Mouse (Mus musculus) hindbrain, embryonic 13.5 days (tissue): ENCODE results near the gene Neto2. TPM values are rescaled to one million over a fixed set of nuclear protein-coding genes. Genes with fewer than 3 reads are reported as not detected.
"Not testable (repeated sequence)": the region's sequence is repeated elsewhere in the genome, so short reads cannot be mapped to it uniquely, and the experiment has no call there.

Experiments used
- ATAC-seq: fragments of 200-750 bp; cut with Nextera tagmentation; 2 replicates; pipeline ENCODE4 v1.8.0; 2017; ENCODE audit warnings: moderate TSS enrichment; ENCODE audit not compliant: low FRiP score
- H3K27ac ChIP-seq: fragments of 300-500 bp; sonication (generic); 2 replicates; pipeline ENCODE4 v1.5.1; 2015; ENCODE audit warnings: inconsistent platforms, mild to moderate bottlenecking, moderate library complexity
- H3K27me3 ChIP-seq: fragments of 300-500 bp; sonication (generic); 2 replicates; pipeline ENCODE4 v1.6.1; 2015; ENCODE audit warnings: mild to moderate bottlenecking, inconsistent platforms
- H3K36me3 ChIP-seq: fragments of 300-500 bp; sonication (generic); 2 replicates; pipeline ENCODE4 v1.6.1; 2015; ENCODE audit warnings: mild to moderate bottlenecking, inconsistent platforms
- H3K4me1 ChIP-seq: fragments of 300-500 bp; sonication (generic); replicated peaks from 2 replicates; pipeline ENCODE4 v1.6.1; 2015; ENCODE audit warnings: inconsistent platforms
- H3K4me2 ChIP-seq: fragments of 300-500 bp; sonication (generic); 2 replicates; pipeline ENCODE4 v1.6.1; 2015; ENCODE audit warnings: inconsistent platforms, mild to moderate bottlenecking, moderate library complexity
- H3K4me3 ChIP-seq: fragments of 300-500 bp; sonication (generic); 2 replicates; pipeline ENCODE4 v1.5.1; 2015; ENCODE audit warnings: mild to moderate bottlenecking, inconsistent platforms
- H3K9ac ChIP-seq: fragments of 300-500 bp; sonication (generic); 2 replicates; pipeline ENCODE4 v1.6.1; 2015; ENCODE audit warnings: mild to moderate bottlenecking, inconsistent platforms
- H3K9me3 ChIP-seq: fragments of 300-500 bp; sonication (generic); 2 replicates; pipeline ENCODE4 v1.6.1; 2016; ENCODE audit warnings: inconsistent platforms
- WGBS: fragments of 180-500 bp; shearing (Covaris S2); methylation state at CpG from one replicate; pipeline ENCODE4 v1.1.7; 2015; 5-methylcytosine and 5-hydroxymethylcytosine counted together
- polyA plus RNA-seq: library from polyadenylated mRNA; unstranded; fragments of >200 nt; fragmentation: Nextera tagmentation; extraction: Ambion mirVana; gene quantifications from 2 replicates; pipeline ENCODE4 v1.2.1, GENCODE M21; 2015

The Neto2 gene
- polyA plus RNA-seq, 1 experiment from 2014 or later, result 49.3 TPM

DNA sequence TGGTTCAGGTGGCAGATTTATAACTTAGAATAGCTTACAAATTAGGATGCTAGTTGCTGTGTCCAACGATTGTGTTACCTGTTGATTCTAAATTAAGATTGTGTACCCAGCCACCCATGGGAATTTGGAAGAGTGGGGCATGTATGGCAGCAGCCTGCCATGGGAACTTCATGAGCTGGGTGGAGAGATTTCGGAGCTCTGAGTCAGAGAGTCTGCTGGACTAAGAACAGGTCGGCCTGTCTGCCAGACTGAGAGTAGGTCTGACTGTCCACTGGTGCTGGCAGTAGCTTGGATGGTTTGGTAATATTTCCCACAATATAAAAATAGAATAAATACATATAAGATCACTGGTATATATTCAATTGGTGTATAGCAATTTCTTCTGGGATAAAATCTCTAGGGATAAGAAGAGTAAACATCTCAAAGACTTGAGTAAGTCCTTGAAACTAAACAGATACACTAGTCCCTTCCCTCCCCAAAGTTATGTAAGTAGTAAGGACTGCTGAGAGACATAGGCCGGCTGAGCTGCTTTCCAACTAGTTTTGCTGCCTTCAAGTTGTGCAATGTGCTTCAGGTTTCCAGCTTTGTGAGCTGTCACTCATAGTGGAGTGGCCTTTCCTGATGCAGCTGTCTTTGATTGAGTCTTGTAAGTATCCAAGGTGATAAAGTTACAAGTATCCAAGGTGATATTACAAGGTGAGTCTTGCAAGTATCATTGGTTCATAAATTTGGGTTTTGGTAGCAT, 55.6 kb downstream of the Neto2 start:
- H3K9me3 ChIP-seq, result no peaks in the 10 kb centered on the region
- WGBS, result 94% methylated on average over 4 of the region's 4 CpGs
- H3K4me1 ChIP-seq, result no peaks in the 10 kb centered on the region
- peaks cover 63% of the 10 kb centered on the region for H3K36me3 ChIP-seq
- no peak for ATAC-seq
- H3K4me2 ChIP-seq, result no peak overlapping the region
- no peaks in the 10 kb centered on the region for H3K27me3 ChIP-seq
- H3K4me3 ChIP-seq, result no peak overlapping the region
- H3K27ac ChIP-seq, result no peak overlapping the region
- no peak overlapping the region for H3K9ac ChIP-seq

GRCm38 (mm10) chr8:85624450-85624849, 76.3 kb downstream of the Neto2 start:
- no peaks in the 10 kb centered on the region for H3K4me1 ChIP-seq
- H3K9me3 ChIP-seq, result no peaks in the 10 kb centered on the region
- H3K27me3 ChIP-seq, result no peaks in the 10 kb centered on the region
- WGBS, result 89% methylated on average over 6 of the region's 6 CpGs
- no peak overlapping the region for H3K4me3 ChIP-seq
- H3K27ac ChIP-seq, result no peak overlapping the region
- no peak overlapping the region for H3K4me2 ChIP-seq
- ATAC-seq, result no peak
- no peak overlapping the region for H3K9ac ChIP-seq
- peaks cover 46% of the 10 kb centered on the region for H3K36me3 ChIP-seq

- Histone ChIP-seq H3K9me3 (no peaks in the 10 kb centered on the region), H3K27ac (no peak overlapping the region), H3K36me3 (peaks cover 40% of the 10 kb centered on the region), H3K4me1 (no peaks in the 10 kb centered on the region), H3K4me3 (no peak overlapping the region), H3K9ac (no peak overlapping the region), H3K27me3 (no peaks in the 10 kb centered on the region), H3K4me2 (no peak overlapping the region)
- no peak for ATAC-seq
- 95% methylated on average over 5 of the region's 5 CpGs for WGBS
Observed at GRCm38 (mm10) chr8:85623246-85623645, 77.5 kb downstream of the Neto2 start.

- H3K36me3 ChIP-seq, result peaks cover 23% of the 10 kb centered on the region
- H3K4me3 ChIP-seq, result no peak overlapping the region
- 82% methylated on average over 3 of the region's 3 CpGs for WGBS
- no peak overlapping the region for H3K4me2 ChIP-seq
- no peak overlapping the region for H3K27ac ChIP-seq
- no peak overlapping the region for H3K9ac ChIP-seq
- no peaks in the 10 kb centered on the region for H3K9me3 ChIP-seq
- H3K4me1 ChIP-seq, result no peaks in the 10 kb centered on the region
- no peaks in the 10 kb centered on the region for H3K27me3 ChIP-seq
- no peak for ATAC-seq
Observed at GRCm38 (mm10) chr8:85618789-85619188, 81.9 kb downstream of the Neto2 start.

GRCm38 (mm10) chr8:85617125-85617524, 83.6 kb downstream of the Neto2 start:
- H3K27me3 ChIP-seq, H3K9ac ChIP-seq, H3K27ac ChIP-seq, H3K4me2 ChIP-seq, H3K4me1 ChIP-seq, H3K4me3 ChIP-seq, H3K9me3 ChIP-seq, ATAC-seq: not testable (repeated sequence)
- H3K36me3 ChIP-seq, result peaks cover 15% of the 10 kb centered on the region
- WGBS, result 97% methylated on average over 3 of the region's 3 CpGs

DNA sequence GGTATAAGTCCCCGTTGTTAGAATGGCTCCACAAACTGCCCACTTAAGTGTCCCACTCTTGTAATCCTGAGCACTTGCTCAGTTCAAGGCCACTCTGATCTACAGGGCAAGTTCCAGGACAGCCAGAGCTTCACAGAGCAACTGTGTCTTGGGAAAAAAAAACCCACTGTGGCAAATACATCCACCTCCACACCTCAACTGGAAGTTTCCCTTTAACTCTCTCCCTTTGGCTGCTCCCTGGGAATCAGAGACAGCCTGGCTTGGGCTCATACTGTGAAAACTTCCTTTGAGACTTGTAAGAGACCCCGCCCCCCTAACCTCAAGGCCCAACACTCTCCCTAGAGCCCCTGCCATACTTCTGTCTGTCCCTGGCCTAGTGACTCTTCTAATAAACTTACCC, 91.9 kb downstream of the Neto2 start:
- ATAC-seq, result no peak
- Histone ChIP-seq H3K4me1 (no peaks in the 10 kb centered on the region), H3K4me2 (no peak overlapping the region), H3K27ac (no peak overlapping the region), H3K9me3 (no peaks in the 10 kb centered on the region), H3K27me3 (no peaks in the 10 kb centered on the region), H3K9ac (no peak overlapping the region), H3K4me3 (no peak overlapping the region), H3K36me3 (no peaks in the 10 kb centered on the region)
- 80% methylated on average over 2 of the region's 2 CpGs for WGBS

DNA sequence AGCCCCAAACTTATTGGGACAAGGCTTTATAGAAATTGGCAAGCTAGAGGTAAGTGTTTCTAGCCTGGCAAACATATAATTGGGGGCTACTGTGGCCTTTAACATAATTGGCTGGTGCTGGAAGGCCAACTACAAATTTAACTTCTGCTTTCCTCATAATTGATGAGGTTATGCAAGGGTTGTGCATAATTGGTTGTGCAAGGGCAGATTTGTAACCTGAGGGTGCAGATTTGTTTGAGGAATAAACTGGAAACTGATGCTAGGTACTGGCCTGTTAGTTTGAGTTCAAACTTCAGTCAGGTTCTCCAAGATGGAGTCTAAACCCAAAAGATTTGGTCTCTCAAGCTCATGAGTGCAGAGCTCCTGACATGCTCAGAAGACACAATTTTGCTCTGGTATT, 92.9 kb downstream of the Neto2 start:
- ATAC-seq, result no peak
- Histone ChIP-seq H3K9me3 (no peaks in the 10 kb centered on the region), H3K27ac (no peak overlapping the region), H3K4me3 (no peak overlapping the region), H3K4me1 (no peaks in the 10 kb centered on the region), H3K4me2 (no peak overlapping the region), H3K36me3 (no peaks in the 10 kb centered on the region), H3K9ac (no peak overlapping the region), H3K27me3 (no peaks in the 10 kb centered on the region)

- Histone ChIP-seq H3K9ac (no peak overlapping the region), H3K4me1 (no peaks in the 10 kb centered on the region), H3K27ac (no peak overlapping the region), H3K36me3 (no peaks in the 10 kb centered on the region), H3K4me2 (no peak overlapping the region), H3K9me3 (no peaks in the 10 kb centered on the region), H3K4me3 (no peak overlapping the region), H3K27me3 (no peaks in the 10 kb centered on the region)
- WGBS, result 75% methylated on average over 1 of the region's 1 CpGs
- ATAC-seq, result no peak
Observed at GRCm38 (mm10) chr8:85606974-85607373, 93.8 kb downstream of the Neto2 start.

DNA sequence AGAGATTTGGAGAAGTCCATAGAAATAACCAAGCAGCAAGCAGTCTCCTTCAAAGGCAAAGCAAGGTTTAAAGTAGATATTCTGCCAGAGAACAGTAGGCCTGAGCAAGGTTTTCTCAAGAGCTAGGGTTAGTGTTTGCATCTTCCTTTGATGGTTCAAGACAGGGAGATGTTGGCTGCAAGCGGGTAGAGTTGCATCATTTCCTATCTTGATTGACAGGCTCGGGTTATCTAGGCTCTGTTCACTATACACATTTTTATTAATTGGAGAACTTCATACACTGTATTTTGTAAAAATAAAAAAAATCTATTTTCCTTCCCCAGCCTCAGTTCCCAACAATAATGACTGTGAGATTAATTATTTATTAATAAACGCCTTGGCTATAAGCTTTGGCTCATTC, 94.2 kb downstream of the Neto2 start:
- ATAC-seq, result no peak
- Histone ChIP-seq H3K4me3 (no peak overlapping the region), H3K9ac (no peak overlapping the region), H3K27ac (no peak overlapping the region), H3K4me2 (no peak overlapping the region), H3K4me1 (no peaks in the 10 kb centered on the region), H3K27me3 (no peaks in the 10 kb centered on the region), H3K9me3 (no peaks in the 10 kb centered on the region), H3K36me3 (no peaks in the 10 kb centered on the region)
- WGBS, result 91% methylated on average over 3 of the region's 3 CpGs

DNA sequence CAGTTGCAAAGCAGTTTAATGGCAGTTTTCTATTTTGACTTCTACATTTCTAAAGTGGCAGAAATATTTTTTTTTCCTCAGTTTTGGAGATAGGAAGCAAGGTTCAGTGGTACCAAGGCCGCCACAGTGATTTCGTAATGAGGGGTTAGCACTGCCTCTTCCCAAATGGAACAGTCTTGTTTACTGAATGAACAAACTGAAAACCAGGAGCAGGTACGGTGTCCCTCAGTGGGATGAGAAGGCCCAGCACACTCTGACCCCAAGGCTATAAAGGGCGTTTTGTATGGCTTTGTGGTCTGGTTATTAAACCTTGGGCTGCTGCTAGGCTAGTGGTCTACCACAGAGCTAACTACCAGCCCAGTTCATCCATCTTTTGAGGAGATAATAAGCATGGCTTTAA, 96.5 kb downstream of the Neto2 start:
- Histone ChIP-seq H3K27ac (no peak overlapping the region), H3K4me3 (no peak overlapping the region), H3K9ac (no peak overlapping the region), H3K4me2 (no peak overlapping the region), H3K36me3 (no peaks in the 10 kb centered on the region), H3K9me3 (no peaks in the 10 kb centered on the region), H3K4me1 (no peaks in the 10 kb centered on the region), H3K27me3 (no peaks in the 10 kb centered on the region)
- ATAC-seq, result no peak
- 81% methylated on average over 4 of the region's 4 CpGs for WGBS

- H3K4me2 ChIP-seq, result no peak overlapping the region
- ATAC-seq, result 0 out of 2 replicates have a peak, but pooled peaks have one; percentile 32
- no peak overlapping the region for H3K9ac ChIP-seq
- no peak overlapping the region for H3K27ac ChIP-seq
- no peaks in the 10 kb centered on the region for H3K27me3 ChIP-seq
- no peaks in the 10 kb centered on the region for H3K4me1 ChIP-seq
- H3K36me3 ChIP-seq, result no peaks in the 10 kb centered on the region
- H3K4me3 ChIP-seq, result no peak overlapping the region
- WGBS, result 41% methylated on average over 8 of the region's 8 CpGs
- H3K9me3 ChIP-seq, result no peaks in the 10 kb centered on the region
Observed at GRCm38 (mm10) chr8:85603203-85603895, 97.4 kb downstream of the Neto2 start.

GRCm38 (mm10) chr8:85602737-85603136, 98.0 kb downstream of the Neto2 start:
- Histone ChIP-seq H3K4me1 (no peaks in the 10 kb centered on the region), H3K27me3 (no peaks in the 10 kb centered on the region), H3K9me3 (no peaks in the 10 kb centered on the region), H3K27ac (no peak overlapping the region), H3K9ac (no peak overlapping the region), H3K36me3 (no peaks in the 10 kb centered on the region), H3K4me2 (no peak overlapping the region), H3K4me3 (no peak overlapping the region)
- no peak for ATAC-seq
- WGBS, result 84% methylated on average over 4 of the region's 4 CpGs

GRCm38 (mm10) chr8:85601741-85602140, 99.0 kb downstream of the Neto2 start:
- no peaks in the 10 kb centered on the region for H3K27me3 ChIP-seq
- no peaks in the 10 kb centered on the region for H3K9me3 ChIP-seq
- H3K27ac ChIP-seq, result no peak overlapping the region
- no peak for ATAC-seq
- WGBS, result 84% methylated on average over 8 of the region's 8 CpGs
- H3K4me2 ChIP-seq, result no peak overlapping the region
- no peaks in the 10 kb centered on the region for H3K4me1 ChIP-seq
- no peak overlapping the region for H3K4me3 ChIP-seq
- H3K9ac ChIP-seq, result no peak overlapping the region
- no peaks in the 10 kb centered on the region for H3K36me3 ChIP-seq
